Mouse (Mus musculus) kidney, adult 8-10 months (tissue): ENCODE measurements around the gene Zdhhc6.

Source experiments
- DNase-seq, 2 experiments: peaks; one replicate each; pipeline ENCODE4 v3.0.0; 2022

The Zdhhc6 gene

DNA sequence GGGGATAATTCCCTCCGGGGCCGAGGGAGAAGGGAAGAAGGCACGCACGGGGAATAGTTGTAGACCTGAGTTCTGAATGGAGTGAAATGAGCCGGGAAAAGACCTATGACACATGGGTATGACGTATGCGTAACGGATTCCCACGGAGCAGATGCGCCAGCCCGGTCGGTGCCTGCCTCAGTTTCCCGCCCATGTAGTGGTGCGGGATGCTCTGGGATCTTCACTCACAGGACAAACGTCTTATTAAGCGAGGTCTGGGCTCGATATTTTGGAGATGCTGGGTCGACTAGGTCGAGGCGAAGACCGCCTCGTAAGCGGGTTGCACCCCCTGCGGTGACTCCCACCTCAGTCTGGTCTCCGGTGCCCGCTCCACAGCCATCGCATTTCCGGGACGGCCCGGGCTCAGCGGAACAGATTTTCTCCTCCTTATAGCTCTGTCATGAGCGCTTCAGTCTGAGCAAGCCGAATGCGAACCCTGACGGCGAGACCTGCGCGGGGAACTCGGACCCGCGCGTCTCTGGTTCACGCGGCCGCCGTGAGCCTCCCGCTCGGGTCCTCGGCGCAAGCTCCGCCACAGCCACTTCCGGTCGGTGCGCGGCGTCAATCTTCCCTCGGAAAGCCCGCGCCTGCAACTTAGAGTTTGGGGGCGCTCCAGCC is at the start of gene Zdhhc6:
Gene Zdhhc6 (minus strand): TSS at position 581 of the 657 bp plus-strand sequence.
- peak; percentile 43 to 81 for DNase-seq

DNA sequence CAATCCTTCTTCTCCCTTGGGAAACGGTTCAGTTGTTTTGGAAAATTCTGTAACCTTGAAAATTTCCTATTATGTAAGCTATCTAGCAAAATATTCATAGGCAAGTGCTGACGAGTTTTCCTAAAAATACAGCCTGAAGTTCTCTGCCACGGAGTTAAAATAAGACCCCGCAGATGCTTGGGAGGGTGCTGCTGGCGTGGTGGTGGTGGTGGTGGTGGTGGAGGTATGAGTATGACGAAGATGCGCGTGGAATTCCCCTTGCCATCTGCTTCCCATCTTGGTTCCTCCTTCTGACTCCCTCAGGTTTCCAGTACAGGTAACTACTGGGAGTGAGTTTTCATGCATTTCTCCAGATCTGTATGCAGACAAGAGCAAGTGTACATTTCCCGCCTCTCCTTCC is 46.8 kb upstream of the Zdhhc6 start:
- DNase-seq = no peak

DNA sequence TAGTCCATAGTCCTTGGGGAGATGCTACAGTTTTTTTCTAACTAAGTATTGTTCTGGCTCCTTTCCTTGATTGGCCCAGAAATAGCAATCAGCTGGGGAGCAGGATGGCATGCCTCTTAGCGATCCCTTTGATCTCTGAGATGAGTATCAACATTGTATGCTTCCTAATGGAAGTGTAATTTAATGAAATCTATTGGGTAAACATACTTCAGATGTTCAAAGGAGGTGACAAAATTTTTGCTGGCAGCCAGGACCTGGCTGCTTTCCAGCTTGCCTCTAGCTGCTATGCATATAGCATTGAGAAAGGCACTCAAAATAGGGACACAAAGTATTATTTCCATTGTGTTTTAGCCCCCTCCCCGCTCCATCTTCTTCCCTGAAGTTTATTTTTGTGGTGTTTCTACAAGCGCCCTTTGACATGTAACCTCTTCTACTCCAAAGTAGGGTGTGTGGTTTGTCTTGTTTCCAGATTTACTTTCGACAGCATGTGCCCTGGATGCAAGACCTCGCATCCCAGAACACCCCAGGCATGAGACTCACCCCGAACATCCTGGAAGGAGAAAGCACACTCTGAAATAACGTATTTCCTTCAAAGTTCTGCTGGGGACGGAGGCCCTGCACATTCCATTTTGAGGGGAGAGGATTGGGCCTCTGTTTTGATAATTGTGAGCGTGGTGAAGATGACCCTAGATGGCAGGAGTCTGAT is 35.0 kb upstream of the Zdhhc6 start:
- no peak for DNase-seq

GRCm38 (mm10) chr19:55348187-55348586 is 32.4 kb upstream of the Zdhhc6 start:
- no peak for DNase-seq

DNA sequence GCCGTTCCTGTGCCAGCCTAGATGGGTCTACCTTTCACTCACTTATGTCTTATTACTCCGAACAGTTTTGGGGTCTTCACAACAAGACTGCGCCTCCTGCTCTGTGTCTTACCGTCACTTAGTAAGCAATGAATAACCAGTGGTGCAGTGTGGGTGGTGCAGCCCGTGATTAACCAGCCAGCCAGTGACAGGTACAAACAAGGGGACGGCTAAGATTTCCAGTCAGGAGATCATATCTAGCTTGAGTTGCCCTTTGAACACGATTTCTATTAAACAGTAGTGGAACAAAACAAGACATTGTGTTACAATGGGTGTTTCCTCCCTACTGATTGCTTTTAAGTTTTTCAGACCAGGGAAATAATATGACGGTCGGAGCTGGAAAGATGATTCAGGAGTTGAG is 27.4 kb upstream of the Zdhhc6 start:
- DNase-seq = peak in 1 of 2 experiments; percentile 13

DNA sequence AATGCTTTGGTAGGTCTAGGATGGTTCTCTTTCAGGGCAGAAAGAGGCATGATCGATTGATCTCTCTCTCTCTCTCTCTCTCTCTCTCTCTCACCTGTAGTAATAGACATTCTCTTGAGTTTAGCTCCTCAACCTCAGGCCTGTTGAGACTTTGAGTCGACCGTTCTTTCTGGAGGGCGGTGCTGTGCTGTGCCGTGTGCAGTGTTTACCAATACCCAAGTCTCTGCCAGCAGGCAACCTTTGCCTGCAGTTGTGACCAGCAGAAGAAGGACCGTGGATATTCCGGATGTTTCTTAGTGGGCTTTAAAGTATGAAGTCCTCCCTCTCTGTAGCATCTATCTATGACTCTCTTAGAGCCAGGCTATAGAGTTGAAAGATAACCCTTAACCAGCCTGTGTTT is 26.6 kb upstream of the Zdhhc6 start:
- no peak for DNase-seq

GRCm38 (mm10) chr19:55341377-55341776 is 25.5 kb upstream of the Zdhhc6 start:
- DNase-seq = no peak

GRCm38 (mm10) chr19:55340521-55340920 is 24.7 kb upstream of the Zdhhc6 start:
- DNase-seq = no peak

DNA sequence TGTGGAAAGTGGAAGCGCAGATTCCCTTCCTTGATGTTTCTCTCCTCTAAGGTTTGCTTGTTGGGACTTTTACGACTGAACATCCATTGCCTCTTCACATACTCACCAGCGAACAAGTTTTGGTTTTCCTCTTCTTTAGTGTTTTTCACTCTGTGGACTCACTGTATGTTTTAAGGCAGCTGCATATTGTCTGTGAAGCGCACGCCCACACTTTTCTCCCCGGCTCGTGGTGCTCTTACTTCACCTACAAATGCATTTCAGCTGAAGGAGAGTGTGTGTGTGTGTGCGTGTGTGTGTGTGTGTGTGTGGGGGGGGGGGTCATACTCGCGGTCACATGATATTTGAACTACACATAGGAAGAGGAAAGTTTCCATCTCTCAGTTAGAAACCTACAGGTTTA is 21.8 kb upstream of the Zdhhc6 start:
- DNase-seq = no peak

GRCm38 (mm10) chr19:55337066-55337465 is 21.2 kb upstream of the Zdhhc6 start:
- no peak for DNase-seq

GRCm38 (mm10) chr19:55336441-55336840 is 20.6 kb upstream of the Zdhhc6 start:
- peak; percentile 45 to 68 for DNase-seq

DNA sequence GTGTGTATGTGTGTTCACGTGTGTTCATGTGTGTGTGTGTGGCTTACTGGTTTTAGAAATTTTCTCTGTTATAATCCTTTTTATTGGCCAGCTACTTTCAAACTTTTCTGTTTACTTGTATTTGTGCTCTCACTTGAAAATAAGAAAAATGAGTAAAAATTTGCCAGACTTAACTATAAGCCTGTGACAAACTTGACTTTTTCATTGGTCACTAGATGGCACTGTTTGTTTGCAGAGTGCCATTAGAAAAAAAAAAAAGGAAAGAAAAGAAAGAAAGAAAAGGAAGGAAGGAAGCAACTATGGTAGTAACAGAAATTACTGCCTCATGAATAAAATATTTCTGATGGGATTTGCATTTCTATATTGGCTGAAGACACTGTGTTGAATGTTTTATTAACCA is 20.0 kb upstream of the Zdhhc6 start:
- no peak for DNase-seq

DNA sequence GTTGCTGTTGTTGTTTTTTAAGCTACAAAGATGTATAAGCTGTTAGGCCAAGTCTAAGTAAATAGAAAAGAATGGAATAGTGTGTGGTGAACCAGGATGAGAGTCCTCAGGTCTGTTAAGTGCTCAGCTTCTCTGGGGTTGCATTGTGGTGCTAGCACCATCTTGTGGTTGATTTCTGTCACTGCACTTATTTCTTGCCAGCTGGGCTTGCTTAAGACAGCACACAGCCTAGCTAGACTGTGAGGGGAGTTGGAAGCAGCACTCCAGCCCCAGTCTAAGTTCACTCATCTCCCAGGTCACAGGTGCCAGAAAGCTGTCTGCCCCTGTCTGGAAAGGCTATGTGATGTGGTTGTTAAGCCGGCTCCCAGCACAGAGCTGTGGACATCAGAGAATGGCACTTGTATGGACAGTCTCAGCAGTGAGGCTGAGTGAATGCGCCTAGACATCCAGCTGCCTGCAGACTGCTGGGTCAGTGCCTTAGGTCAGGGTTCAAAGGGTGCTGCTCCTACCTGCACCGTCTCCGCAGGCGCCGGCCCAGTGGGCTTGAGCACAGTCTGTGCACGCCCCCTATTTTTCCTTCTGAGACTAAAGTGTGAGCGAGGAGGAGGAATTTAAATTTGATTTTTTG is 16.9 kb upstream of the Zdhhc6 start:
- DNase-seq = peak; percentile 64 to 74

DNA sequence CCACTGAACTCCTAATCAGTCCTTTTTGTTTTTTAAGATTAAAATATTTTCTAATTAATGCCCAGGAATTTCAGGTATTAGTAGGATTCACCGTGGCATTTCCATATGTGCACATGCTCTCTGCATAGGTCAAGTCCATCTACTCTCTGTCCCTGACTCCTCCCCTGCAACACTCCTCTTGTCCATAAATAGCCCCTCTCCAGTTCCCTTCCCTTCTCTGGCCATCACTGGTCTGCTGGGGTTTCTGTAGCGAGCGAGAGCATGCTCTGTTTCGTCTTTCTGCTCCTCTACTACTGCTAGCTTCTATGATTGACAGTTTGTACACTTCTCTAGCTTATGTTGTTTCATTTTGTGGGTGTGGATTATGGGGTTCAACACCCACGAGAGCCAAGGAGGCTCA is 15.9 kb upstream of the Zdhhc6 start:
- no peak for DNase-seq

- no peak for DNase-seq
Observed at GRCm38 (mm10) chr19:55327510-55327909, 11.7 kb upstream of the Zdhhc6 start.

DNA sequence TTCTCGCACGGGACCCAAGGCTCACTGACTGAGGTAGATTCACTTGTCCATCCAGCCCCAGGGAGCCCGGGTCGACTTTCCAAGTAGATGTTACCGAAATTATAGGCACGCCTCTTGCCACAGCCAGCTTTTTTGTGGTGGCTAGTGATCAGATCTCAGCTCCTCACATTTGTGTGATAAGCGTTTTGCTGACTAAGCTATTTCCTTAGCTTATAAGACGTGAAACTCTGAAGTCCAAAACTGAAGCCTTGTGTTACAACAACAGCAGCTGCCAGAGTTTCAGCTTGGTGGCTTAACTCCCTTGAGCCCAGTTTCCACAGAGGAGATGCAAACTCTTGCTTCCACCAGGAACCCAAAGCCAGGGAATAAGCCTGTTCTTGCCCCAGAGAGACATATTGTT is 6.8 kb upstream of the Zdhhc6 start:
- DNase-seq = no peak

DNA sequence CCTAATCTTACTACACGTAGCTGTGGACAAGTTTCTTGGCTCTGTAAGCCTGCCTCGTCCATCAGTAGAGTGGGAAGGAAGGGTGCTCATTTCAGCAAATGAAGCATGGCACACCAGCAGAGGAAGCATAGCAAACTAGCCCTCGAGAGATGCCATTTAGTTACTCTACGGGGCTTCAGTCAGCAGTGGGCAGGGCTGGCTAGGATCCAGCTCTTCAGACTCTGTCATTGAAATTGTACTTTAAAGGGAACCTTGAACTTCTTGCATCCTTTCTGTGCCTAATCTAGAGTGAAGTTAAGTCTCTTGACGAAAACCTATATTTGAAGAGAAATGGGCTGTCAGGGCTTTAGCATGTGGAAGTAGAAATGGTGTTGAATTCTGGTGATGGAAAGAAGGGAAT is 3.7 kb upstream of the Zdhhc6 start:
- DNase-seq = no peak

DNA sequence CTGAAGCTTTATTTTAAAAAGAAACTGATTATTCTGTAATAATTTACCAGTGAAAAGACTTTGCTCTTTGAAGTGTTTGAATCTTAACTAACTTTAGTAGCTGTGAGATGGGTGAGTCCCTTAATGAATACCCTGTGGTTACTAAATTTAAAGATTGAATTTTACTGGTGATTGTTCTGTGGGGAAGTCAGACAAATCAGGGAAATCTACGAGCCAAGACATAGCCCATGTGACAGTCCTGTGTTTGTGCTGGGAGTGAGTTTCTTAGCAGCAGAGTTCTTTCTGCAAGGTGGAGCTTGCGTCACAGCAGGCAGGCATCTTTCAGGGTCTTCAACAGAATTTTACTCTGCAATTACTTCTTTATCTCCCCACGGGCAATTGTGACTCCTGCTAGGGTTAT is 3.2 kb upstream of the Zdhhc6 start:
- peak in 1 of 2 experiments; percentile 29 for DNase-seq

DNA sequence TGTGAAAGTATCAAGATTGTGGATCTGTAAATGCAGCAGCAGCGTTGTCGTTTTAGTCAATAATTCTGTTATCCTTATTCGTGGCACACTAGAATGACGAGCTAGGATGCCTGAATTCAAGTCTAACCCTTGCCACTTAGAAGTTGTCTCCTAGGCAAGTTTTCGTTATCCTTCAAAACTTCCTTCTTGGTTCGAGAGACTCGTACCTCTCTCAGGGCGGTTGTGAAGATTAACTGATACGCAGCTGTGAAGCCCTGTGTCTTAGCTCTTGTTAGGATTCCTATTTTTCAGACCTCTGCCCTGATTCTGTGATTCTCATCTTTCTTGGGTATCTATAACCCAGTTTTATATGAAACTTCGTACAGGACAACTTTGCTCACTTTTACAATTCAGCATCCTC is 1.1 kb upstream of the Zdhhc6 start:
- DNase-seq = no peak

DNA sequence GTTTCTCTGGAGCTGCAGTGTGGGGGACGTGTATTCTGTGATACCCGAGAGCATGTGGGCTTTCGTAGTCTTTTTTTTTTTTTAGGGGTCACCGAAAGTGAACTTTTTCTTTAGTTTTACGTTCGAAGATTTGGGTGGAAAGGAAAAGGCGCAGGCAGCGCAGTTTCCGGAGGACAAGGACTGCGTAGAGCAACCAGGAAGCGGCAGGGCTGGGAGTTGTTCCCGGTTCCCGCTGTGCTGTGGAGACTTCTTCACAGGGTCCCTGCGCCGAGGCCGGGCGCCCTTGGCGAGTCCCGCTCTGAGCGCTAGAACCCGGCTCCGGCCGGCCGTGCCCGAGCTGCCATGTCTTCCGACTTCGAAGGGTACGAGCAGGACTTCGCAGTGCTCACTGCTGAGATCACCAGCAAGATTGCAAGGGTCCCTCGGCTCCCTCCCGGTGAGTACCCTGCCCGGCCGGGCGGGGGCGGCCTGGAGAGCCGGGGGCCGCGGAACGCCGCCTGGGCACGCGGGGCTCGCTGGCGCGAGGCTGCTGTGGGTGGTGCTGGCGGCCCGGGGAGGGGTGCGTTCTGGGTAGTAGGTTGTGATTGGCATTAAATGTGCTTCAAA is 380 bp upstream of the Zdhhc6 start, which contains the start of gene Vti1a:
Gene Vti1a (plus strand): TSS at position 187 of the 606 bp plus-strand sequence.
- peak; percentile 74 to 88 for DNase-seq

GRCm38 (mm10) chr19:55313649-55314048 is 2.2 kb downstream of the Zdhhc6 start:
- DNase-seq = no peak

DNA sequence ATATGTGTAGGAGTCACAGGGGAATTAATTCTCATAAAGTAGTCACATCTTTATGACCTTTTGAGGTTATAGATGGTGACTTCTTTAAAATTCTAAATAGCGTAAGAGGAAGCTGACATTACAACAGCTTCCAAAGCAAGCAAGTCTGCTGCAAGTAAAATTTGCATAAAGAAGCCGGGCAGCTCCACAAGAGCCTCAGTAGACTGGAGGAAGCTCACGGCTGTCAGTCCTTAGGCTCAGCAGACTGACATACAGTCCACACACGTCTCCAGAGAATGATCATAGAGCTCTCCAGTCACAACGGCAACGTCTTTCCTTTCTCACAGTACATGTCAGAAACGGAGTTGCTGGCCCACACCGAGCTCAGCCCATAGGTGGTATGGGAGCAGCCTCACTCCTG is 4.0 kb downstream of the Zdhhc6 start:
- DNase-seq = no peak

DNA sequence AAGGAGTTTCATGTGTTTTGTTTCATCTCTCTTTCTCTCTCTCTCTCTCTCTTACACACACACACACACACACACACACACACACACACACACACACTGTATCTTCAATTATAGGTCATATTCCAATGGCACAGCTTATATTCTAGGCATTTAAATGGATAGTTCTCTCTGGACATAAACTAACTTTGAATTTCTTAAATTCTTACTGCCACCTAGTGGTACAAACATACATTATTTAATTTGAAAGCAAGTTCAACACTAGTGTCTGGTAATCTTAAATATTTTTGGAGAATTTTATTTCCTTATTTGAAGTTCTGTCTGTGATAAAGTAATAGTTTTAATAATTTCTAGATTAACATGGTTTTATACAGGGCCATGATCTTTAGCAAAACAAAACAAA is 10.8 kb downstream of the Zdhhc6 start:
- DNase-seq = no peak

GRCm38 (mm10) chr19:55300525-55300924 is 15.3 kb downstream of the Zdhhc6 start:
- no peak for DNase-seq
